Mouse (Mus musculus) midbrain, embryonic 11.5 days (tissue): ENCODE results near the gene Eva1b. TPM values are rescaled to one million over a fixed set of nuclear protein-coding genes. Genes with fewer than 3 reads are reported as not detected.

Source experiments
- ATAC-seq: fragments of 200-750 bp; cut with Nextera tagmentation; 2 replicates; pipeline ENCODE4 v1.8.0; 2017; ENCODE audit warnings: moderate TSS enrichment, moderate library complexity; ENCODE audit not compliant: low FRiP score
- DNase-seq: peaks from one replicate; pipeline ENCODE4 v3.0.0; 2015; ENCODE audit warnings: low spot score; ENCODE audit errors: missing footprints
- H3K27ac ChIP-seq: fragments of 300-500 bp; sonication (generic); 2 replicates; pipeline ENCODE4 v1.5.1; 2014; ENCODE audit warnings: low read depth, low read length
- H3K27me3 ChIP-seq: fragments of 300-500 bp; sonication (generic); 2 replicates; pipeline ENCODE4 v1.6.1; 2014; ENCODE audit warnings: mild to moderate bottlenecking, low read length, moderate library complexity, mixed read lengths; ENCODE audit not compliant: control insufficient read depth, insufficient read depth
- H3K36me3 ChIP-seq: fragments of 300-500 bp; sonication (generic); 2 replicates; pipeline ENCODE4 v1.6.1; 2014; ENCODE audit warnings: mild to moderate bottlenecking, low read length, moderate library complexity, mixed read lengths; ENCODE audit not compliant: control insufficient read depth, insufficient read depth
- H3K4me1 ChIP-seq: fragments of 300-500 bp; sonication (generic); 2 replicates; pipeline ENCODE4 v1.6.1; 2014; ENCODE audit warnings: low read length; ENCODE audit not compliant: control insufficient read depth, insufficient read depth
- H3K4me2 ChIP-seq: fragments of 300-500 bp; sonication (generic); 2 replicates; pipeline ENCODE4 v1.6.1; 2014; ENCODE audit warnings: mild to moderate bottlenecking, moderate library complexity
- H3K4me3 ChIP-seq: fragments of 300-500 bp; sonication (generic); 2 replicates; pipeline ENCODE4 v1.5.1; 2014; ENCODE audit warnings: low read depth, low read length
- H3K9ac ChIP-seq: fragments of 300-500 bp; sonication (generic); 2 replicates; pipeline ENCODE4 v1.6.1; 2014; ENCODE audit warnings: low read length
- H3K9me3 ChIP-seq: fragments of 300-500 bp; sonication (generic); 2 replicates; pipeline ENCODE4 v1.6.1; 2016; ENCODE audit warnings: low read length; ENCODE audit not compliant: control insufficient read depth
- WGBS: fragments of 180-500 bp; shearing (Covaris S2); extraction: QIAGEN DNeasy Blood & Tissue Kit; methylation state at CpG from one replicate; pipeline ENCODE4 v1.1.7; 2014; 5-methylcytosine and 5-hydroxymethylcytosine counted together
- polyA plus RNA-seq: library from polyadenylated mRNA; unstranded; fragments of >200 nt; fragmentation: Nextera tagmentation; extraction: Ambion mirVana; gene quantifications from 2 replicates; pipeline ENCODE4 v1.2.1, GENCODE M21; 2014

The Eva1b gene
- polyA plus RNA-seq, 1 experiment from 2014 or later = 24.8 TPM

DNA sequence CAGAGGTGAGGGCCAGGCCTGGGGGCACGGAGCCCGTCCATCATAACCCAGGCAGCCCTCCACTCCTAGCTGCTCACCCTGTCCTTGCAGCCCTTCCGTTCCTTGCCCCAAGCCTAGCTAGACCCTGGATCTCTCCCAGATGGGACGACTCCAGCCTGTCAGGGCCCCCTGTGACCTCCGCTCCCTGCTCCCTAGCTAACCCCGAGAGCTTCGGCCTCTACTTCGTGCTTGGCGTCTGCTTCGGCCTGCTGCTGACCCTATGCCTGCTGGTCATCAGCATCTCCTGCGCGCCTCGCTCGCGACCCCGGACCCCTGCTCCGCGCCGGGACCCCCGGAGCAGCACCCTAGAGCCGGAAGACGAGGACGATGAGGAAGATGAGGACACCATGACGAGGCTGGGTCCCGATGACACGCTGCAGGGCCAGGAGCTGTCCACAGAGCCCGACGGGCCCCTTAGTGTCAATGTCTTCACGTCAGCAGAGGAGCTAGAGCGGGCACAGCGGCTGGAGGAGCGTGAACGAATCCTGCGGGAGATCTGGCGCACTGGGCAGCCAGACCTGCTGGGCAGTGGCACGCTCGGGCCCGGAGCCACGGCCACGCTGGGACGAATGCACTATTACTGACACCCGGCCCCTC is 1.6 kb downstream of the Eva1b start:
- ATAC-seq = peak; percentile 46; the same call in 1 of the 2 replicates
- 20% methylated on average over 42 of the region's 42 CpGs for WGBS
- no peaks in the 10 kb centered on the region for H3K36me3 ChIP-seq
- H3K4me2 ChIP-seq = peak overlapping the region; percentile 57
- H3K4me3 ChIP-seq = peak overlapping the region; percentile 39
- DNase-seq = peak; percentile 92
- H3K27me3 ChIP-seq = peaks cover 34% of the 10 kb centered on the region
- no peak overlapping the region for H3K27ac ChIP-seq
- peak overlapping the region; percentile 33 for H3K9ac ChIP-seq
- H3K9me3 ChIP-seq = no peaks in the 10 kb centered on the region
- peaks cover 16% of the 10 kb centered on the region for H3K4me1 ChIP-seq

DNA sequence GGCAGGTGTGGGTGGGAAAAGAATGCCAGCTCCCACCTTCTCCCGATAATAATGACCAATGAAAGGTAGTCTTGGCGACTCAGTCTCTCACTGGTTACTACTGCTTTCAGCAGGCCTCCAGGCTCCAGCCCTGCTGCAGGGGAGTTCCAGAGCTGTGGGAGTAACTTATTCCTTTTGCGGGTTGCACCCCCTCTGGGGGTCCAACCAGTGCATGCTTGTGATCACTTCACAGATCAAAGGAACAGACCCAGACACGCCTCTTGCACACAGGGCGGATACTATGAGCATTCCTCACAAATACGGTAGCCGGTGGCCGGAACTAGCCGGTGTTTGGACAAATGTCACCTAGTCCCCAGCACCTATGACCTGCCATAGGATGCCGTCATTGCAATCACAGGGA is 2.3 kb downstream of the Eva1b start:
- H3K4me2 ChIP-seq = no peak overlapping the region
- H3K27ac ChIP-seq = no peak overlapping the region
- WGBS = 39% methylated on average over 10 of the region's 10 CpGs
- no peaks in the 10 kb centered on the region for H3K36me3 ChIP-seq
- H3K9ac ChIP-seq = no peak overlapping the region
- H3K9me3 ChIP-seq = no peaks in the 10 kb centered on the region
- peaks cover 16% of the 10 kb centered on the region for H3K4me1 ChIP-seq
- no peak overlapping the region for H3K4me3 ChIP-seq
- no peak for DNase-seq
- no peak for ATAC-seq
- peaks cover 34% of the 10 kb centered on the region for H3K27me3 ChIP-seq

- WGBS = 56% methylated on average over 16 of the region's 16 CpGs
- ATAC-seq (no peak), DNase-seq (peak; percentile 90)
- Histone ChIP-seq H3K36me3 (no peaks in the 10 kb centered on the region), H3K4me2 (no peak overlapping the region), H3K4me3 (no peak overlapping the region), H3K4me1 (peaks cover 16% of the 10 kb centered on the region), H3K27ac (no peak overlapping the region), H3K27me3 (peaks cover 34% of the 10 kb centered on the region), H3K9ac (no peak overlapping the region), H3K9me3 (no peaks in the 10 kb centered on the region)
Observed at GRCm38 (mm10) chr4:126150297-126150948, 2.9 kb downstream of the Eva1b start.

DNA sequence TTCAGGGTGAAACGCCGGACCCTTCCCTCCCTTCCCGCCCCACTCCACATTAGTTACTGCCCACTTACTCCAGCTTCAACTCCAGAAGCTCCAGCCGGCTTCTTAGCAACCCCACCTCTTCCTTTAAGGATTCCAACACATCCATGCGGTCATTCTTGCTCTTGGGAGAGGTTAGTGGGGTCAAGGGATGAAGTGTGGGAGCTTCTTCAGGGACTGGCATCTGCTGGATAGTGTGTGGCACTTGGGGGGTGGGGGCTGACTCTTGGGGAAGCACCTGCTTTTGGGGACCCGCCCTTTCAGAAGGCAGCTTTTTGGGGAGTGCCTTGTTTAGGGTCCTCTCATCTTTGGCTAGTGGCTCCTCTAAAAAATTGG is 3.4 kb downstream of the Eva1b start:
- Histone ChIP-seq H3K36me3 (no peaks in the 10 kb centered on the region), H3K4me1 (peaks cover 16% of the 10 kb centered on the region), H3K4me3 (no peak overlapping the region), H3K4me2 (no peak overlapping the region), H3K9ac (no peak overlapping the region), H3K27ac (no peak overlapping the region), H3K9me3 (no peaks in the 10 kb centered on the region), H3K27me3 (peaks cover 34% of the 10 kb centered on the region)
- ATAC-seq (no peak), DNase-seq (no peak)
- 61% methylated on average over 6 of the region's 6 CpGs for WGBS

- Histone ChIP-seq H3K27ac (no peak overlapping the region), H3K4me1 (peaks cover 16% of the 10 kb centered on the region), H3K9ac (no peak overlapping the region), H3K36me3 (no peaks in the 10 kb centered on the region), H3K4me2 (no peak overlapping the region), H3K4me3 (no peak overlapping the region), H3K27me3 (peaks cover 34% of the 10 kb centered on the region), H3K9me3 (no peaks in the 10 kb centered on the region)
- ATAC-seq (no peak), DNase-seq (no peak)
- 83% methylated on average over 16 of the region's 16 CpGs for WGBS
Observed at GRCm38 (mm10) chr4:126151701-126152440, 4.3 kb downstream of the Eva1b start.

- Histone ChIP-seq H3K27me3 (peaks cover 28% of the 10 kb centered on the region), H3K9me3 (no peaks in the 10 kb centered on the region), H3K4me3 (no peak overlapping the region), H3K9ac (no peak overlapping the region), H3K4me2 (no peak overlapping the region), H3K36me3 (no peaks in the 10 kb centered on the region), H3K27ac (no peak overlapping the region), H3K4me1 (peaks cover 14% of the 10 kb centered on the region)
- WGBS = 54% methylated on average over 14 of the region's 14 CpGs
- DNase-seq = no peak
- no peak for ATAC-seq
Observed at GRCm38 (mm10) chr4:126152864-126153263, 5.3 kb downstream of the Eva1b start.

GRCm38 (mm10) chr4:126155183-126155582 is 7.6 kb downstream of the Eva1b start:
- H3K27ac ChIP-seq = no peak overlapping the region
- H3K9me3 ChIP-seq = no peaks in the 10 kb centered on the region
- WGBS = 63% methylated on average over 4 of the region's 4 CpGs
- peaks cover 5% of the 10 kb centered on the region; the same call in 1 of the 2 replicates for H3K27me3 ChIP-seq
- no peak for DNase-seq
- no peak overlapping the region for H3K4me3 ChIP-seq
- no peaks in the 10 kb centered on the region for H3K36me3 ChIP-seq
- no peak for ATAC-seq
- H3K4me1 ChIP-seq = no peaks in the 10 kb centered on the region; the same call in 1 of the 2 replicates
- no peak overlapping the region for H3K4me2 ChIP-seq
- H3K9ac ChIP-seq = no peak overlapping the region

- Histone ChIP-seq H3K4me2 (no peak overlapping the region), H3K27me3 (no peaks in the 10 kb centered on the region), H3K4me3 (no peak overlapping the region), H3K9ac (no peak overlapping the region), H3K36me3 (no peaks in the 10 kb centered on the region), H3K4me1 (no peaks in the 10 kb centered on the region; the same call in 1 of the 2 replicates), H3K27ac (peak overlapping the region; percentile 2; the same call in 1 of the 2 replicates), H3K9me3 (no peaks in the 10 kb centered on the region)
- WGBS = 69% methylated on average over 2 of the region's 2 CpGs
- no peak for DNase-seq
- ATAC-seq = no peak
Observed at GRCm38 (mm10) chr4:126155869-126156268, 8.3 kb downstream of the Eva1b start.

DNA sequence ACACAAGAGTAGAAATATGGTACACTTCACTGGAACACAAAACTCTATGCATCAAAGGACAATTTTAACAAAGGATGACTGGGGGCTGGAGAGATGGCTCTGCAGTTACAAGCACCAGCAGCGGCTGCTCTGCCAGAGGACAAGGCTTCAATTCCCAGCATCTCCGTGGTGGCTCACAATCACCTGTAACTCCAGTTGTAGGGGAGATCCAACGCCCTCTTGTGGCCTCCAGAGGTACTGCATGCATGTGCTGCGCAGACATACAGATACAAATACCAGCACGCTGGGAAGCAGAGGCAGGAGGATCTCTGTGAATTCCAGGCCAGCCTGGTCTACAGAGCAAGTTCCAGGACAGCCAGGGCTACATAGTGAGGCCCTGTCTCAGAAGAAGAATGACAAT is 9.1 kb downstream of the Eva1b start:
- H3K9me3 ChIP-seq = no peaks in the 10 kb centered on the region
- no peaks in the 10 kb centered on the region for H3K36me3 ChIP-seq
- WGBS = 62% methylated on average over 5 of the region's 5 CpGs
- peak; percentile 89 for DNase-seq
- no peak overlapping the region for H3K9ac ChIP-seq
- no peaks in the 10 kb centered on the region; the same call in 1 of the 2 replicates for H3K4me1 ChIP-seq
- no peak for ATAC-seq
- H3K27me3 ChIP-seq = no peaks in the 10 kb centered on the region
- H3K4me3 ChIP-seq = no peak overlapping the region
- no peak overlapping the region for H3K4me2 ChIP-seq
- no peak overlapping the region for H3K27ac ChIP-seq
